Mouse (Mus musculus) heart, embryonic 15.5 days (tissue): ENCODE measurements around the gene Mdga1. TPM values are rescaled to one million over a fixed set of nuclear protein-coding genes. Genes with fewer than 3 reads are reported as not detected.

Experiments used
- ATAC-seq: fragments of 200-750 bp; cut with Nextera tagmentation; replicated peaks from 2 replicates; pipeline ENCODE4 v1.8.0; 2017; ENCODE audit warnings: low read depth, moderate TSS enrichment; ENCODE audit not compliant: insufficient number of reproducible peaks, insufficient read depth, low FRiP score
- H3K27ac ChIP-seq: fragments of 300-500 bp; sonication (generic); 2 replicates; pipeline ENCODE4 v1.5.1; 2015; ENCODE audit warnings: mild to moderate bottlenecking, inconsistent platforms
- H3K27me3 ChIP-seq: fragments of 300-500 bp; sonication (generic); 2 replicates; pipeline ENCODE4 v1.6.1; 2015; ENCODE audit warnings: inconsistent platforms
- H3K36me3 ChIP-seq: fragments of 300-500 bp; sonication (generic); 2 replicates; pipeline ENCODE4 v1.6.1; 2015; ENCODE audit warnings: mild to moderate bottlenecking, inconsistent platforms
- H3K4me1 ChIP-seq: fragments of 300-500 bp; sonication (generic); replicated peaks from 2 replicates; pipeline ENCODE4 v1.6.1; 2015; ENCODE audit warnings: inconsistent platforms
- H3K4me2 ChIP-seq: fragments of 300-500 bp; sonication (generic); 2 replicates; pipeline ENCODE4 v1.6.1; 2015; ENCODE audit warnings: inconsistent platforms, mild to moderate bottlenecking, moderate library complexity
- H3K4me3 ChIP-seq: fragments of 300-500 bp; sonication (generic); 2 replicates; pipeline ENCODE4 v1.5.1; 2015; ENCODE audit warnings: mild to moderate bottlenecking, inconsistent platforms
- H3K9ac ChIP-seq: fragments of 300-500 bp; sonication (generic); 2 replicates; pipeline ENCODE4 v1.6.1; 2015; ENCODE audit warnings: mild to moderate bottlenecking, inconsistent platforms
- H3K9me3 ChIP-seq: fragments of 300-500 bp; sonication (generic); replicated peaks from 2 replicates; pipeline ENCODE4 v1.6.1; 2016; ENCODE audit warnings: inconsistent platforms
- WGBS: fragments of 180-500 bp; shearing (Covaris S2); methylation state at CpG from one replicate; pipeline ENCODE4 v1.1.7; 2015; ENCODE audit warnings: mixed read lengths; 5-methylcytosine and 5-hydroxymethylcytosine counted together
- polyA plus RNA-seq: library from polyadenylated mRNA; unstranded; fragments of >200 nt; fragmentation: Nextera tagmentation; extraction: Ambion mirVana; gene quantifications from 2 replicates; pipeline ENCODE4 v1.2.1, GENCODE M21; 2015

Gene Mdga1
- polyA plus RNA-seq, 1 experiment from 2014 or later, result 4.2 TPM

- H3K27me3 ChIP-seq, result no peaks in the 10 kb centered on the region
- ATAC-seq, result no peak
- no peak overlapping the region for H3K27ac ChIP-seq
- H3K4me2 ChIP-seq, result no peak overlapping the region
- H3K9me3 ChIP-seq, result no peaks in the 10 kb centered on the region
- no peak overlapping the region for H3K9ac ChIP-seq
- no peak overlapping the region for H3K4me3 ChIP-seq
- H3K4me1 ChIP-seq, result no peaks in the 10 kb centered on the region
- WGBS, result 89% methylated on average over 5 of the region's 5 CpGs
- H3K36me3 ChIP-seq, result no peaks in the 10 kb centered on the region
These were observed 26.1 kb upstream of the Mdga1 start for GRCm38 (mm10) chr17:29995986-29996385.

GRCm38 (mm10) chr17:29994459-29994858 lies 24.6 kb upstream of the Mdga1 start:
- no peak overlapping the region for H3K9ac ChIP-seq
- no peak overlapping the region for H3K4me3 ChIP-seq
- no peaks in the 10 kb centered on the region for H3K9me3 ChIP-seq
- 69% methylated on average over 4 of the region's 4 CpGs for WGBS
- no peak for ATAC-seq
- H3K4me1 ChIP-seq, result no peaks in the 10 kb centered on the region
- no peak overlapping the region for H3K27ac ChIP-seq
- no peaks in the 10 kb centered on the region for H3K36me3 ChIP-seq
- no peaks in the 10 kb centered on the region for H3K27me3 ChIP-seq
- no peak overlapping the region for H3K4me2 ChIP-seq

- no peak for ATAC-seq
- no peak overlapping the region for H3K9ac ChIP-seq
- no peaks in the 10 kb centered on the region for H3K4me1 ChIP-seq
- no peaks in the 10 kb centered on the region for H3K9me3 ChIP-seq
- WGBS, result 66% methylated on average over 3 of the region's 3 CpGs
- no peak overlapping the region for H3K4me2 ChIP-seq
- no peak overlapping the region for H3K27ac ChIP-seq
- no peak overlapping the region for H3K4me3 ChIP-seq
- no peaks in the 10 kb centered on the region for H3K36me3 ChIP-seq
- no peaks in the 10 kb centered on the region for H3K27me3 ChIP-seq
These were observed 24.1 kb upstream of the Mdga1 start for GRCm38 (mm10) chr17:29994011-29994410.

GRCm38 (mm10) chr17:29993488-29993887 lies 23.6 kb upstream of the Mdga1 start:
- Histone ChIP-seq H3K9me3 (no peaks in the 10 kb centered on the region), H3K27ac (no peak overlapping the region), H3K9ac (no peak overlapping the region), H3K4me3 (no peak overlapping the region), H3K4me2 (no peak overlapping the region), H3K27me3 (no peaks in the 10 kb centered on the region), H3K4me1 (no peaks in the 10 kb centered on the region), H3K36me3 (no peaks in the 10 kb centered on the region)
- 79% methylated on average over 8 of the region's 8 CpGs for WGBS
- ATAC-seq, result no peak

- Histone ChIP-seq H3K9ac (no peak overlapping the region), H3K9me3 (no peaks in the 10 kb centered on the region), H3K4me1 (no peaks in the 10 kb centered on the region), H3K27me3 (no peaks in the 10 kb centered on the region), H3K4me3 (no peak overlapping the region), H3K27ac (no peak overlapping the region), H3K4me2 (no peak overlapping the region), H3K36me3 (no peaks in the 10 kb centered on the region)
- WGBS, result 77% methylated on average over 2 of the region's 2 CpGs
- no peak for ATAC-seq
These were observed 21.0 kb upstream of the Mdga1 start for GRCm38 (mm10) chr17:29990845-29991244.

GRCm38 (mm10) chr17:29990136-29990535 lies 20.2 kb upstream of the Mdga1 start:
- Histone ChIP-seq H3K4me1 (peaks cover 5% of the 10 kb centered on the region; the same call in 1 of the 2 replicates), H3K27me3 (no peaks in the 10 kb centered on the region), H3K4me3 (no peak overlapping the region), H3K4me2 (no peak overlapping the region), H3K9me3 (no peaks in the 10 kb centered on the region), H3K36me3 (no peaks in the 10 kb centered on the region), H3K27ac (no peak overlapping the region), H3K9ac (no peak overlapping the region)
- no peak for ATAC-seq
- WGBS, result 83% methylated on average over 3 of the region's 3 CpGs

- ATAC-seq, result no peak
- H3K27ac ChIP-seq, result no peak overlapping the region
- H3K9ac ChIP-seq, result no peak overlapping the region
- H3K4me1 ChIP-seq, result peaks cover 10% of the 10 kb centered on the region; the same call in 1 of the 2 replicates
- no peak overlapping the region for H3K4me3 ChIP-seq
- H3K27me3 ChIP-seq, result no peaks in the 10 kb centered on the region
- H3K4me2 ChIP-seq, result no peak overlapping the region
- WGBS, result 89% methylated on average over 5 of the region's 5 CpGs
- no peaks in the 10 kb centered on the region for H3K36me3 ChIP-seq
- no peaks in the 10 kb centered on the region for H3K9me3 ChIP-seq
These were observed 19.8 kb upstream of the Mdga1 start for GRCm38 (mm10) chr17:29989653-29990052.

- no peak overlapping the region for H3K9ac ChIP-seq
- WGBS, result 21% methylated on average over 5 of the region's 5 CpGs
These were observed 18.3 kb upstream of the Mdga1 start for GRCm38 (mm10) chr17:29988141-29988540.

GRCm38 (mm10) chr17:29985534-29985933 lies 15.6 kb upstream of the Mdga1 start:
- Histone ChIP-seq H3K36me3 (no peaks in the 10 kb centered on the region), H3K27me3 (no peaks in the 10 kb centered on the region), H3K9me3 (no peaks in the 10 kb centered on the region), H3K27ac (no peak overlapping the region), H3K4me3 (no peak overlapping the region), H3K4me2 (no peak overlapping the region), H3K9ac (no peak overlapping the region), H3K4me1 (peaks cover 10% of the 10 kb centered on the region; the same call in 1 of the 2 replicates)
- peak; percentile 60; the same call in 1 of the 2 replicates for ATAC-seq
- 13% methylated on average over 3 of the region's 3 CpGs for WGBS

More at GRCm38 (mm10) chr17:29988141-29988540, 18.3 kb upstream of the Mdga1 start:
- Histone ChIP-seq H3K27ac (no peak overlapping the region), H3K36me3 (no peaks in the 10 kb centered on the region), H3K4me1 (peaks cover 10% of the 10 kb centered on the region; the same call in 1 of the 2 replicates), H3K9me3 (no peaks in the 10 kb centered on the region), H3K27me3 (no peaks in the 10 kb centered on the region), H3K4me3 (no peak overlapping the region), H3K4me2 (no peak overlapping the region)
- ATAC-seq, result no peak

GRCm38 (mm10) chr17:29984931-29985330 lies 15.0 kb upstream of the Mdga1 start:
- no peak overlapping the region for H3K4me2 ChIP-seq
- H3K4me3 ChIP-seq, result no peak overlapping the region
- no peak for ATAC-seq
- H3K36me3 ChIP-seq, result no peaks in the 10 kb centered on the region
- no peaks in the 10 kb centered on the region for H3K27me3 ChIP-seq
- peaks cover 10% of the 10 kb centered on the region; the same call in 1 of the 2 replicates for H3K4me1 ChIP-seq
- H3K9ac ChIP-seq, result no peak overlapping the region
- no peaks in the 10 kb centered on the region for H3K9me3 ChIP-seq
- no peak overlapping the region for H3K27ac ChIP-seq
- WGBS, result 74% methylated on average over 7 of the region's 7 CpGs

GRCm38 (mm10) chr17:29983190-29983589 lies 13.3 kb upstream of the Mdga1 start:
- Histone ChIP-seq H3K27ac (no peak overlapping the region), H3K9ac (no peak overlapping the region), H3K4me2 (no peak overlapping the region), H3K4me3 (no peak overlapping the region), H3K36me3 (no peaks in the 10 kb centered on the region), H3K27me3 (no peaks in the 10 kb centered on the region), H3K9me3 (no peaks in the 10 kb centered on the region), H3K4me1 (peaks cover 17% of the 10 kb centered on the region)
- no peak for ATAC-seq
- WGBS, result 72% methylated on average over 5 of the region's 5 CpGs

- Histone ChIP-seq H3K27me3 (no peaks in the 10 kb centered on the region), H3K27ac (no peak overlapping the region), H3K36me3 (no peaks in the 10 kb centered on the region), H3K4me2 (no peak overlapping the region), H3K9ac (no peak overlapping the region), H3K4me3 (no peak overlapping the region), H3K4me1 (peaks cover 17% of the 10 kb centered on the region), H3K9me3 (no peaks in the 10 kb centered on the region)
- 69% methylated on average over 8 of the region's 8 CpGs for WGBS
- ATAC-seq, result no peak
These were observed 11.7 kb upstream of the Mdga1 start for GRCm38 (mm10) chr17:29981568-29981967.
